Mouse (Mus musculus): ENCODE data around the gene Gfpt1. TPM values are rescaled to one million over a fixed set of nuclear protein-coding genes. Genes with fewer than 3 reads are reported as not detected.

Gfpt1 gene
- polyA plus RNA-seq, 1 experiment: 38.0 TPM

GRCm38 (mm10) chr6:87127049-87127753 is 84.6 kb downstream of the Gfpt1 start:
- 32% methylated on average over 8 of the region's 8 CpGs for WGBS
- DNase-seq (ENCODE audit: low read depth, low spot score): no peak

GRCm38 (mm10) chr6:87129861-87130260 is 87.2 kb downstream of the Gfpt1 start:
- DNase-seq (ENCODE audit: low read depth, low spot score): no peak
- WGBS: 84% methylated on average over 8 of the region's 8 CpGs

- 92% methylated on average over 7 of the region's 7 CpGs for WGBS
- DNase-seq (ENCODE audit: low read depth, low spot score): no peak
These were observed 88.0 kb downstream of the Gfpt1 start for GRCm38 (mm10) chr6:87130628-87131027.

- WGBS: 50% methylated on average over 1 of the region's 1 CpGs
- no peak for DNase-seq (ENCODE audit: low read depth, low spot score)
These were observed 88.4 kb downstream of the Gfpt1 start for GRCm38 (mm10) chr6:87131078-87131477.

- DNase-seq (ENCODE audit: low read depth, low spot score): no peak
- WGBS: 20% methylated on average over 3 of the region's 3 CpGs
These were observed 90.9 kb downstream of the Gfpt1 start for GRCm38 (mm10) chr6:87133520-87133919.

GRCm38 (mm10) chr6:87133966-87134546 is 91.4 kb downstream of the Gfpt1 start:
- 78% methylated on average over 12 of the region's 12 CpGs for WGBS
- no peak for DNase-seq (ENCODE audit: low read depth, low spot score)

GRCm38 (mm10) chr6:87138479-87138878 is 95.8 kb downstream of the Gfpt1 start:
- DNase-seq (ENCODE audit: low read depth, low spot score): no peak
- 73% methylated on average over 5 of the region's 5 CpGs for WGBS

- DNase-seq (ENCODE audit: low read depth, low spot score): no peak
- 47% methylated on average over 12 of the region's 12 CpGs for WGBS
These were observed 97.3 kb downstream of the Gfpt1 start for GRCm38 (mm10) chr6:87139796-87140553.

Other genes with a start within 250 kb of the Gfpt1 start
- 290 and 706 TPM in 2 replicates for gene Anxa4, start 249.3 kb upstream of the Gfpt1 start, polyA plus RNA-seq (2012; rRNA removed)
- gene Aak1, start 193.3 kb upstream of the Gfpt1 start, polyA plus RNA-seq (2012; rRNA removed): 4.0 and 12.6 TPM in 2 replicates
- 61.9 and 67.0 TPM in 2 replicates for gene Nfu1, start 33.6 kb upstream of the Gfpt1 start, polyA plus RNA-seq (2012; rRNA removed)
- gene D6Ertd527e, start 61.9 kb downstream of the Gfpt1 start, polyA plus RNA-seq (2012; rRNA removed): 1.4 and 1.5 TPM in 2 replicates

All from large intestine, adult 2 months (tissue).